Mouse (Mus musculus) thymus, adult 18-20 months (tissue): ENCODE results near the gene Metap1.
"Not testable (repeated sequence)": the region's sequence is repeated elsewhere in the genome, so short reads cannot be mapped to it uniquely, and the experiment has no call there.

Experiments
- DNase-seq, 2 experiments: peaks; one replicate each; pipeline ENCODE4 v3.0.0; 2022; ENCODE audit warnings: mixed read lengths in 2 of 2

Gene Metap1

GRCm38 (mm10) chr3:138499854-138500740, 10.8 kb upstream of the Metap1 start:
- DNase-seq = no peak

GRCm38 (mm10) chr3:138498731-138499130, 9.4 kb upstream of the Metap1 start:
- no peak for DNase-seq

GRCm38 (mm10) chr3:138495166-138496145, 6.1 kb upstream of the Metap1 start:
- no peak for DNase-seq

- DNase-seq = no peak
Observed at GRCm38 (mm10) chr3:138494565-138494964, 5.2 kb upstream of the Metap1 start.

GRCm38 (mm10) chr3:138493668-138494067, 4.4 kb upstream of the Metap1 start:
- no peak for DNase-seq

- DNase-seq = no peak
Observed at GRCm38 (mm10) chr3:138490034-138490337, 671 bp upstream of the Metap1 start.

- DNase-seq = no peak
Observed at GRCm38 (mm10) chr3:138488584-138489326, 560 bp downstream of the Metap1 start.

GRCm38 (mm10) chr3:138483240-138483639, 6.1 kb downstream of the Metap1 start:
- DNase-seq = no peak

- DNase-seq = no peak
Observed at GRCm38 (mm10) chr3:138481526-138482284, 7.6 kb downstream of the Metap1 start.

GRCm38 (mm10) chr3:138479489-138479888, 9.8 kb downstream of the Metap1 start:
- no peak for DNase-seq

GRCm38 (mm10) chr3:138471066-138471465, 18.2 kb downstream of the Metap1 start:
- no peak for DNase-seq

- not testable (repeated sequence) for DNase-seq
Observed at GRCm38 (mm10) chr3:138466656-138467055, 22.7 kb downstream of the Metap1 start.

GRCm38 (mm10) chr3:138464573-138465147, 24.7 kb downstream of the Metap1 start:
- DNase-seq = no peak

GRCm38 (mm10) chr3:138463807-138464206, 25.5 kb downstream of the Metap1 start:
- no peak for DNase-seq

- DNase-seq = no peak
Observed at GRCm38 (mm10) chr3:138463137-138463536, 26.2 kb downstream of the Metap1 start.

- DNase-seq = no peak
Observed at GRCm38 (mm10) chr3:138461832-138462231, 27.5 kb downstream of the Metap1 start.

GRCm38 (mm10) chr3:138460260-138460659, 29.1 kb downstream of the Metap1 start:
- no peak for DNase-seq

- DNase-seq = no peak
Observed at GRCm38 (mm10) chr3:138458441-138458840, 30.9 kb downstream of the Metap1 start.

GRCm38 (mm10) chr3:138454711-138455435, 34.4 kb downstream of the Metap1 start:
- DNase-seq = no peak

- DNase-seq = no peak
Observed at GRCm38 (mm10) chr3:138454234-138454633, 35.1 kb downstream of the Metap1 start.

GRCm38 (mm10) chr3:138452169-138452568, 37.1 kb downstream of the Metap1 start:
- no peak for DNase-seq
